Mouse (Mus musculus) kidney, postnatal 14 days (tissue): ENCODE data around the gene Qtrt2.
A peak's percentile ranks its signal among the peaks of the same experiment; 100 is the strongest.

Experiments used
- DNase-seq: peaks from one replicate; pipeline ENCODE4 v3.0.0; 2022; ENCODE audit warnings: mixed read lengths

Qtrt2 gene

DNA sequence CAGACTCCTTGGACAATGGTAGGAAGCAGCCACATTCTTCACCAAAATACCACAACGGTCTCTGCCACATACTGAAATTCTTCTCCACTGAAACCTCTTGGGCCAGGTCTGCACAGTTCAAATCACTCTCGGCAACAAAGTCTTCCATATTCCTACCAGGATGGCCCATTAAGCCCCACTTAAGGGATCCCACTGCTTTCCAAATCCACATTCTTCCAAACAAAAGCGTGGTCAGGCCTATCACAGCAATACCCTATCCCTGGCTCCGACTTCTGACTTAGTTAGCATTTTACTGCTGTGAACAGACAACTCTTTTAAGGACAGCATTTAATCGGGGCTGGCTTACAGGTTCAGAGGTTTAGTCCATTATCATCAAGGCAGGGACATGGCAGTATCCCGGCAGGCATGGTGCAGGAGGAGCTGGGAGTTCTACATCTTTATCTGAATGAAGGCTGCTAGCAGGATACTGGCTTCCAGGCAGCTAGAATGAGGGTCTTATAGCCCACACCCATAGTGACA lies at the start of gene Qtrt2:
Qtrt2 (minus strand) TSS at position 469 of the 519 bp plus-strand sequence.
- peak; percentile 20 for DNase-seq

DNA sequence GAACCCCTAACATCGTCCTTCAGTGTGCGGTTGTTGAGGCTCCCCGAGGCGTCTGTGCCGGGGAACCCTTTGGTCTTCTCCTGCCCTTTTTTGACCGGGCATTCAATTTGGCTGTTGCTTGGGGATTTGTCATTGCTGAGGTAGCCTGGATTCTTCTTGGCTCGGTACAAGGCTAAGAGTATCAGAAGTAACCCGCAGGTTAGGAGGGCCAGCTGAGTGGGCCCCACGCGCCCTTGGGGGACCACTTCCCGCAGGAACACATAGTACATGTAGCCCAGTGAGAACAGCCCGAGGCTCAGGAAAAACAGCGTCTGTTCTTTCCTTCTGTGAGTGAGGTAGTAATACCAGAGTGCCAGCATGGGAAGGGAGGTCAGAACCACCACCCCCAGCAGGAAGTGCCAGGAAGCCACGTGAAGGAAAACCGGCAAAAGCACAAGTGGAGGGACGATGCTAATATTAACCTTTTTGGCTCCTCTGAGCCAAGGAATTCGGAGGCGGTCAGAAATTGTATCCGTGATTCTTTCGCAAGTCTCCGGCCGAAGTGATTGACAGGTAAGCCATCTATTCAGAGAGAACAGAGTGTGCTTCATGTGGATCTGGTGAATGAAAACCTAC lies 47.1 kb upstream of the Qtrt2 start:
- no peak for DNase-seq

DNA sequence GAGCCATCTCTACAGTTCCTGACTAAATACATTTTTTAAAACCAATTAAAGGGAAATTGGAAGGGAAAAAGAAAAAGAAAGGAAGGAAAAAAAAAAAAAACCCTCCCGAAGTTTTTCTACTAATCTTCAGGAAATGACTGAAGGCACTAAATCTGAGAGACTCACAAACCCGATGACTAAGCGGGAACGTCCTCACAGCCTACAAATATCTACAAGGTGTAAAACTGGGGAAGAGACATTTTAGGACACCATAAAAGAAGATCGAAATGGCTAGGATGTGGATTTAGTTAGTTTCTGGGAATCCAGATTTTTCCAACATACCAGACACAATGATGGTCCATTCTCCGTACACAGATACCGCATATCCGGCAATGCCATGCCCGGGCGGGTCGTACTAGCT lies 46.5 kb upstream of the Qtrt2 start:
- DNase-seq, result no peak

DNA sequence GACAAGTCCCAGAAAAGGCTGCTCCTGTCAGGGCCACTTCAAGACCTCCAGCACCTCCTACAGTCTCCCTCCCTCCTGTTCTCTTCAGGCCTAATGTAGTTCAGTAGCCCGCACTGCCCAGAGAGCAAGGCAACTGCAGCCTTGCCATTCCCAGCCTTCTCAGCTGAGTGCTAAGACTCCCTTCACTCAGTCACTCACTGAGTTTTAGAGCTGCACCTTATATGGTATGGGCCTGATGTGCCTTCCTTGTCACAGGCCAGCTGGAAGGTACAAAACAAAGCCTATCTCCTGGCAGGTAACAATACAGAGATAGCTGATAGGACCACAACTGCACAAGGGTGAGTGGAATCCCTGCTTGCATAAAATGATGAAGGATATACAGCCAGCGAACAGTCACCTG lies 45.8 kb upstream of the Qtrt2 start:
- no peak for DNase-seq

DNA sequence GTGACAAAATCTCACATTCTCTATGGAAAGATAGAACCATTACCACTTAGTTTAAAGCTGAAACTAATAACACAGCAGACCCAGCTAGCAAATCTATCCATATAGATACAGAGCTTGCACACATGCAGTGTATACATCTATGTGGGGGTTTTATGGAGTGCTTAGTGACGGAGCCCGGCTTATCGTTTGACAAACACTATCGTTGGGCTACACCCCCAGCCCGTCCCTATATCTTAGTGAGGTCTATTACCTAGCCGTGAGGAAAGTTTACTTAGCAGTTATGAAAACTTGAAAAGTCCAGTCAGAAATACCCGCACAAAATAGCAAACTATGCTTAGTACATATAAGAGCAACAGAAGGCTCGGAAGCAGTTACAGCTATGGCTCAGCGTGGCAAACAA lies 45.1 kb upstream of the Qtrt2 start:
- DNase-seq, result no peak

DNA sequence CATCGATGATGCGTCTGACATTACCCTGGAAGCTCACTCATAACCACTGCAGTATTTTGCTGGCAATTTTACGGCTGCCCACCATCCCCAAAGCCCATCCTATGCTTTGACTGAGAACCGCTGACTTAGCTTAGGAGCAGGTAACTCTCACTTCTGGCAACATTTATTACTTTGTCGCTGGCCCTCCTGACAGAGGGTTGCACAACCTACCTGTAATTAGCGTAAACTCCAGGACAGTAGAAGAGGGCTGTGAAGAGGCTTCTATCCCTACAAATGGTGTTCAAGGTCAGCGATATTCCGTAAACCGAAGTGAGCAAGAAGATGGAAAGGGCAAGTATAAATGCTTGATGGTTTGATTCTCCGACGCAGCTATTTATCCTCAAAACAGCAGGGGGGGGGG lies 44.6 kb upstream of the Qtrt2 start:
- no peak for DNase-seq

DNA sequence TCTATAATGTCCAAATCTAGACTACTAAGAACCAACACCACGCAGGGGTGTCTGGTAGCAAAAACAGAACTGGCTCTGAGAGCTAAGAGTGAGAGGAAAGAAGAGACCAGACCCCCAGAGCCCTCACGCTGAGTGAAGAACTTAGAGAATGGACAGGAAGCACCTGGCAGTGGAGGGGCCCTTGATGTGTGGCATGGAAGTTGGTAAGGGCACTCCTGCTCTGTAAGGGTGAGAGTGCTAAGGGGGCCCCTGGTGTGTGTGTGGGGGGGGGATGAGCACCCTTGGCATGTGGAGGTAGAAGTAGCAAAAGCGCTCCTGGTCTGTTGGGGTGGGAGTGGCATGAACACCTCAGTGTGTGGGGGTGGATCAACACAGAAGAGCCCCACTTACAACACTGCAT lies 43.8 kb upstream of the Qtrt2 start:
- DNase-seq, result no peak

DNA sequence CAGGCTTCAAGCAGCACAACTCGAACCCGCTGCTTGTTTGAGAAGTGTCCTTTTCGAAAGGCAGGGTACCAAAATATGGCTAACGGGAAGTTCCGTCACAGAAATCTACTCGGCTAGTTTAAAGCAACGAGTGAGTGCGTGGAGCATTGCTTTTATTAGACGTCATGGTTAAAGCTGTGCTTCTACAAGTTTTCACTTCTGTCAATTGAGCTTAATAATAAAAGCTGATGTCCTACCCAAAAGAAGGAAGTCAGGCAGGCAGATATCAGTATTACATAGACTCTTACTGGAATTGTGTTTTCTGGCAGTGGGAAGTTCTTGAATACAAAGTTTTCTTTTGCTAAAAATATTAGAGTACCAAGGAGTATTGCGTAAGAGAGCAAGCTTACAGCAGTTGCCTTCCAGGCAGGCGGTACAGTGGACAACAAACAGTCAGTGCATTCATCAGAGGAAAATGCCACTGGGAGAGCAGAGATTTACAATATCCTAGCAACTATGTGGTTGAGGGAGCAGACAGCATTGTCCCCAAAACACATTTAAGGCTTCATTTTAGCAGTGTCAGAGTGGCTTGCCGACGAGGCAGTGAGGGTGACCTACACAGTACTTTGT lies 39.3 kb upstream of the Qtrt2 start:
- DNase-seq, result no peak

DNA sequence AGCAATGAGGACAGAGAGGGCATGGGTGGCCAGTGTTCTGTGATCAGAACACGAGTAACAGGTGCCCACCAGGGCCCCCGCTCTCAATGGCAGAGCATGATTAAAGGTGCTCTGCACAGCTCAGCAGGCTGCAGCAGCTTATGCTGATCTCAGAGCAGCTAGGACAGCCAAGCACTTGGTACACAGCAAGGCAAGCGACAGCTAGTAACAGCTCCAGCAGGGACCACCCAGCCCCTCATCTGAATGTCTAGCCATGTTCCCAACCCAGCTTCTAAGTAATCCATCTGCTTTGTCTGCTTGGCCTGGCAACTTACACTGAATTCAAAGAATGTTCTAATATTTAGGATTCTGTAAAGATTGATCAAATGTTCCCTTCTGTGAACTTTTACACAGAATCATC lies 37.2 kb upstream of the Qtrt2 start:
- no peak for DNase-seq

DNA sequence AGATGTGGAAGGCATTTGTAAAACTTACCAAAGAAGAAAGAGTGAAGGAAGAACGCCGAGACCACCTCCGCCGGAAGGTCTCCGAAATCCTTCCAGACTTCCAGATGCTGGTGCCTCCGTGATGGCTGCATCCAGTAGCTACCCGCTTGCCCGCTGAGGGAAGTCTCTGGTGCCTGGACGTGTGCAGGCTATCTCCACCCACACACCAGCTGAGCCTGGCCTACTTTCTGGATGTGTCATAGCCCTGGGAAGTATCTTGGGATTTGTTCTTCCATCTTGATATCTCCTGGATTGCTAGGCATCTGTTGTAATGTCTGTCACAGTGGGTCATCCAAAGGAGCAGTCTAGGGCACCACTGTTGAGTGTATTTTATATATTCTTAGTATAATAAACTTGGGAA lies 36.7 kb upstream of the Qtrt2 start:
- no peak for DNase-seq

DNA sequence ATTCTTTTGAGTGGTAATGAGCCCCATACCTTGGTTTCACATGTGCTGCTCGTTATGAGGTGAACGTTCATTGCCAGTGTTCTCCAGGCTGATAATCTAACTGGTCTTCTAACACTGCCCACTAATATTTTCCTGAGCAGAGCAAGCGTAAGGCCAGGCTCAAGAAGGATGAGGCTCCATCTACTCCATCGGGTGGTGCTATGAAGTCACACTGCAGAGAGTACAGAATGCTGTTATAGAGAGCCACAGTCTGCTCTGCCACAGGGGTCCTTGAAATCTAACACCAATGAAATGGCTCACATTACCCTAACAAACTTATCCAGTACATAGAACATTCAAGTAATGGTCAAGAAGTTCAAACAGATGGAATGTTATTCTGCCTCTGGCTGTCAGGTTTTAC lies 31.4 kb upstream of the Qtrt2 start:
- DNase-seq, result no peak

DNA sequence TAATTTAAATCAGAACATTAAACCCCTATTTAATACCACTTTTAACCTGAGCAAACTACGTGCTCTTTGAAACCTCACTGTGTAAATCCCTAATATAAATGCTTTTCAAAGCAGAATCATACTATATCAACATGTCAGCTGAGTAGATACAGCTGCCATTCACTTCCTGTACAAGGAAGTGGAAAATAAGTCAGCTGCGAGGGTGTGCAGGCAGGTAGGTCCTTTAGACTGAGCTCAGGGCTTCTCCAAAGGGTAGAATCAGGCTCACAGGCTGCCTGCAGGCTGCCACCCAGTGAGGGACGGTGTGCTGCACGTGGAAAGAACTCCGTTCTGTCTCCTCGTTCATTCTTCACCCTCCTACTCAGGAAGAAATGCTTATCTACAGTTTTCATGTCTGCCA lies 28.3 kb upstream of the Qtrt2 start:
- DNase-seq, result no peak

DNA sequence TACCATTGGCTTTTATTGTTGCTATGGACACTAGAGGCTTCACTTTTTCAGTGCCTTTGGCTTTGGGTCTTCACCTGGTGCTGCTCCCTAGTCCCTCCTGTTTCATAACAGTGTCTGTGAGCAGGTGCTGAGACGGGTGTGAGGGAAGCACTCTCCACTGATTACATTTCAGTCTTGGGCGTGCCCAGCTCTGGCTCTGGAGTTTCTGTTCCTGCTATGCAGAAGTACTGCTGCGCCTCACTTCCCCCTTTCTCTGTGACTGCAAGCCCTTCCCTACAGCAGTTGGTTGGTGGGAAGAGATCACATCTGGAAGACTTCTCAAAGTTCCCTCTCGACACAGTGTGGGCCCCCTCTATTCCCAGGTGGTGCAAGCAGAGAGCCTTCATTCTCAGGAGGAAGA lies 25.0 kb upstream of the Qtrt2 start:
- no peak for DNase-seq

DNA sequence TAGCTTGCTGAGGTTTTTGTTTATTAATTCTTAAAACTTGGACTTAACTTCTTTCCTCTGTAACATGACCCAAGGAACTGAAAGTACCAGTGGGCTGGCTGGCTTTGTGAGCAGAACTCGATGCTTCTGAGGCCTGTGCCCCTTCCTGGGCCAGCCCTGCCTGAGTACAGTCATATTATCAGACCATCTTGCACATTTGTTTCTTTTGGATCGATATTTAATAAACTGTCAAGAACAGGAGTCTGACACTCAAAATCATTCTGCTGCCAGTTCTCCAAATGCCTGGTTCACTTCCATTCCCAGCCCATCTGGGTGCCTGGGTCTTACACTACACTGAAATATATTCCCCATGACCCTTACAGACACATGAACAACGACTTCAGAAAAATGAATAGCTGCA lies 19.3 kb upstream of the Qtrt2 start:
- DNase-seq, result no peak

DNA sequence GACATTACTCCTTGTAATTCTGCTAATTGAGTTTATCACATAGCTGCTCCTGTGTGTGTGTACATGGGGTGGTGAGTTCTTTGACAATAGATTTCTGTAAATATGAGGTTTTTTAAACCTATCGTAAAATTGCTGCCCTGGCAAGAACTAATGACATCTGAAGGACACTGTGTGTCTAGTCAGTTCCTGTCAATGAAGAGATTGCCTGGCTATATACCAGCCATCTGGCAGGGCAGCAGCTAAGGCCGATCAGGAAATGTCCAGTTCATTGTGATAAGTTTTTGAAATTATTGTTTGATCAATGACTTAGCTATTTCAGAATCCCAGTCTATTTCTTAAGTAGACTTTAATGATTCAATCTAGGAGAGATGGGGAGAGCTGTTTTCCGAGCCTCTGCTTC lies 18.7 kb upstream of the Qtrt2 start:
- no peak for DNase-seq

DNA sequence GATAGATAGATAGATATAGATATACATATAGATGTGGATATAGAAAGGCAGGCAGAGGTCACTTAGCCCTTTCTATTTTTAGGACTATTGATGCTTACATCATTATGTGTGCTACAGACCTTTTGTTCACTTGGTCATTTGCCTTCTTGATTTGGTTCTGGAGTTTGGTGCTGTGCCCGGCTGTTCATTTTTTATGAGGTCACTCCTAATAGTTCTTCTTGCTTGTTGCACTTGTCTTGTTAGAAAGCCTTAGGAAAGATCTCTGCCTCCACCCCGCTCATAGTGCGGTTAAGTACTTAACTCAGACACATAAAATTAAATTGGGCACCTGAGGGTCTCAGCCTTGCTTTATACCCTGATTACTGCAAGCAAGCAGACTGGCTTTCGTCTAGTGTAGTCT lies 14.2 kb upstream of the Qtrt2 start:
- no peak for DNase-seq

DNA sequence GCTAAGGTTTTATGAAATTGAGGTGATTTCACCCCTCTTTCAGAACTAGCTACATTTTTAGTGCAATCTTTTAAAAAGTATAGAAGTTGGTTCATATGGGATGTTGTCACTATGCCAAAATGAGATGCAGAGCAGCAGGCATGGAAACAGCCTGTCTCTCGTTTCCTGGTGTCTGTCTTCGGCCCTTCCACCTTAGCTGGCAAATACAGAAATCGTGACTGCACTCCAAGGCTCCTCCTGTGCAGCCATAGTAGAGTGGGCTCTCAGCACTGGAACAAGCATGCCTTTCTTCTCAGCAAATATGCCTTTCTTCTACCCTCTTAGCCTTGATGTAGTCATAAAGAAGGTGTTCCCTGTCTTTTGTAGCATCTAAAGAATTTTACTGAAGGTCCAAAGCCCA lies 9.3 kb upstream of the Qtrt2 start:
- no peak for DNase-seq

DNA sequence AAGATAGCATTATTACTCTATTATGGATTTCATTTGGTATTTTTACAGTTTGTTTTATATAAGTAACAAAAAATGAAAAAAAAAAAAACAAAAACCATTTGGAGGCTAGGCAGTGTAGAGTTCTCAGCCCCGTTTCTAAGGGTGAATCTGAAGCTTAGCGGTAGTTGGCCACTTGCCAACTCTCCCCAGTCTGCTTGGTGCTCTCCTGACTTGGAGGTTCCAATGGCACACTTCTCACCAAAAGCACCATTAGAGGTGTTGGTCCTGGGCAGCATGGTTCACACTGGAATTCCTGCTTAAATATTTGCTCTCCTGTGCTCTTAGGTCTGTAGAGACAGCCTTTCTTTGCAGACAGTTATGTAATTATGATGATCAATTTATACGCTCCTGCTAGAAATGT lies 8.8 kb upstream of the Qtrt2 start:
- peak; percentile 19 for DNase-seq

DNA sequence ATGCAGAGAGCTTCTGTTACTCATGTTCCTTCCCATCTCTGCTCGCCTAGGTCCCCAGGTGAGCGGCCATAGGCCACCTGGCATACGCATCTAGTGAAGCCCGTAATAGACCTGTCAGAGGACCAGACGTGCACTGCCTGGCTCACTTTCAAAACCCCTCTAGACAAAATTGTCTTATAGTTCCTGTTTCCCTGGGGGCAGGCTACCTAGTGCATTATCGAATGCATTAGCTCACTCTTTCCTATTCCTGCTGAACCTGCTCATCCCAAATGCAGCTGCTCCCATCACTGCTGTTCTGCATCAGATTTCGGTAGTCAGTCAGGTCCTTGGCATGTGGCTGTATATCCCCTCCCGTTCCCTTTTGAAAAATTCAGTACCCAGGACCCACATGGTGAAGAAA lies 8.2 kb upstream of the Qtrt2 start:
- no peak for DNase-seq

DNA sequence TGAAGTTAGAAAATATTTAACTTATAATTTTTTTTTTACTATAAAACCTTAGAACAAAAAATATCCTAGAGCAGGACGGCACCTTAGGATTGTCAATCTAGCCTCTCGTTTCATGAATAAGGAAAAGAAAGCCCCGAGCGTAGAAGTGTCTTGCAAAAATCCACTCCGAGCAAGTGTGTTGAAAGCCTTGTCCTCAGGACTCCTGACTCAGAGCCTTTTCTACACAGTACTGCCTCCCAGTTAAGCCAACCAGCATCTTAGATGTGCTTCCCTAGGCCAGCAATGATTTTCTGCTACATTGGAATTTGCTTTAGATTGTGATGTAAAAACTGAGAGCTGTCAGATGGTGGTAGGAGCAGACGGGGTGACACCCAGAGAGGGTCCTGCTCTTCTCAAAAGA lies 6.4 kb upstream of the Qtrt2 start:
- no peak for DNase-seq

DNA sequence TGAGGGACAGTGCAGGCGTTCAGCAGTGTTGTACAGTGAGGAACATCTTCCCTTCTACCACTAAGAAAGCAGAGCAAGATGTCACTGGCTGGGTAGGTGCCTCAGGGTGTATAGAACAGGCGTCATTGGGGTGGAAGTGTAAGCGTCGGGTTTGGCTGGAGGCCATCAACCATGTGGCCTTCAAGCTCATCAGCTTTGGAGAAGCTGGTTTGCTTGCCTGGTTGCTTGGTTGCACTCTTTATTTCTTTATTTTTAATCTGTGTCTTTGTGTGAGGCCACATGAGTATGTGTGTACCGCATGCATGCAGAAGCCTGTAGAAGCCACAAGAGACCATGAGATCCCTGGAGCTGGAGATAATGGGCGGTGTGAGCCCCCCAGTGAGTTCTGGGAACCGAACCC lies 5.7 kb upstream of the Qtrt2 start:
- no peak for DNase-seq

DNA sequence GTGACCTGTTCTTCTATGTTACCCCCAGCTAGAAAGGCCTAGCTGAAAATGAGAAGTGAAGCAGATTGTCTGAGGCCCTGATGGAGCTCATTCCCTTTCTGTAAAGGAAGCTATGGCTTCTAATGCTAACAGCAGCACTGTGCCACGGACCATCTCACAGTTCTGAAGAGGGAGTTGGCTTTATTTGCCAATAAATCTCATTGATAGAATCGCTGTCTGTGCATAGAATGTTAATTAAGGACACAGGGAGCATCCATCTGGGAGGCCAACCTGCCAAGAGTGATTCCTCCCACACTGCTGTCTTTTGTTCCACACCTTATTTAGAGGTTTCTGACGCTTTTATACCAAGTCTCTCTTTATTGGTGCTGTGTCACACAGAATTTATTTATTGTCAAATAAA lies 4.9 kb upstream of the Qtrt2 start:
- DNase-seq, result no peak

DNA sequence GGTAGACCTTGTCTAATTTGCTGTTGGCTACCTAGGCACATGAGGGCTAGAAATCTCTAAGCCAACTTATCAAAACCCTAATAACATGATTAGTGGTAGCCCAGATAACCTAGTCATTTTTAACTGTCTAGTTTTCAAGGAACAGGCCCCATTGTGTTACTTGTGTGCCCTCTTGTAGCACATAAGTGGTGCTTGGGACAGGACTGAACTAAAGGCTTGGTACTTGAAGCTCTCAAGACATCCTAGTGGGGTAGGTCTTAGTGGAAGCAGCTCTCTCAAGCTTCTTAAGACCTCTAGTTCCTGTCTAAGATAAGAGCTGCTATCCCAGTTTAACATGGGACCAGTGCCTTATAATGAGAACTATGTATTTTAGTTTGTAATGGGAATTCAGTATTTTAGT lies 4.0 kb upstream of the Qtrt2 start:
- DNase-seq, result no peak

DNA sequence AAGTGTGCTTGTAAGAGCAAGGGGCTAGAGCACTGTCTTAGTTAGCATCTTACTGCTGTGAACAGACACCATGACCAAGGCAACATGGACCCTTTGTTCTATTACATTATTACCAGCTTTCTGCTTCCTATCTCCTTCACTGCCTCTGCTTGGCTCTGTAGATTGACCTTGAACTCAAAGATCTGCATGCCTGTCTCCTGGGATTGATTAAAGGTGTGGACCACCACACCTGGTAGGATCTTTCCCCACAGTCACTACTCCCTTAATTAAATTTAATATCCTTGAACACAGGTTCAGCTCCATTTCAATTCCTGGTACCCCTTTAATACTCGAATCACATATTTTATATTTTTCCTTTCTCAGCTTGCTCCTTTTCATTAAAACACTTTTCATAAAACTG lies 763 bp downstream of the Qtrt2 start:
- no peak for DNase-seq

DNA sequence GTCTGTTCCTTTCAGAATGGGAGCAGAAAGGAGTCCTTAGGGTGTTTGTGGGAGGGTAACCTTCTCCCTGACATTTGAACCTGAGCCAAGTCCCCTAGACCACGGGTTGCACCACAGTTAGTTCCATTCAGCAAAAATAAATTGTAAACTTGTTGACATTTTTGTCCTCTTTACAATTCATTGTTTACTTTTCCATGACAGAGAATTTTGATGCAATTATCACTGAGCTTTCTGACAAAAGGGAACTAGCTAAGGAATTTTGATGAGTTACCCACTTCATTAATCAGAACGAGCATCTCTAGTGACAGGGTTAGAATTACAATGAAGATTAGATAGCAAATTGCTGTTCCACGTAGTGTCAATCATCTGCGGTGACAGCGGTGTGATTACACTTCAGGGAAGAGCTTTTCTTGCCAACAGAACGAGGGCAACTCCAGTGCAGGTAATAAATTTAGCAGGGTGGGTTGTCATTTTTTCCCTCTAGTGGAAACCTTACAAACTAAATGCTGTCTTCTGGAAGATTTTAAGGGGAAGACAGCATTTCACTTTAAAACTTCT lies 1.5 kb downstream of the Qtrt2 start:
- DNase-seq, result no peak
